In the genomic region with DNA sequence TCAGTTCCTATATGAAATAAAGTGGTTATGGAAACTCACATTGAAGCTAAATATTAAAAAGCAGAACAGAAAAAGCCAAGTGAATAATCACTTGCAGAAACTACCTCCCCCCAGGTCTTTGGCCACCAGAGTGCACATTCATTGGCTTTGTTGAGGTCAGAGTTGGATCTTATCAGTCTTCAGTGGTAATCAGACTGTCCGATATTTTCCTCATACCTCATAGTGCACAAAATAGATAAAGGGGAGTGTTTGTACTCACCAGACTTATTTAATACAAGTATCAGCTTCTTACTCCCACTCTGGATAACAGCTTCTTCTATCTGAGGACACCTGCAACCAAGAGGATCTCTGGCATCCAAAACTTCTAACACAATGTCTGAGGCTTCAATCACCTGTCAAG, we compare ENCODE assay signal across 21 mouse cellular contexts. TPM values are rescaled to one million over a fixed set of nuclear protein-coding genes. Genes with fewer than 3 reads are reported as not detected.
DNase-seq lines count a peak whose midpoint lies in the region; ATAC-seq and TF ChIP-seq lines count a peak whose summit lies in the region.
"Had no signal": no experiment of that assay in that cellular context is flagged by ENCODE, and none has a peak within 500 bp of the region (broad histone marks: within the 10 kb centered on the region; RNA-seq: fewer than 3 reads in every experiment).

No protein-coding gene starts in this region.

- H3K4me3 ChIP-seq in liver, embryonic 11.5 days (ENCODE audit: low read depth, low read length): peak overlapping the region; percentile 60
- H3K4me3 ChIP-seq in ES-Bruce4 (ENCODE audit: low read depth, low read length): no peak overlapping the region
- H3K4me3 ChIP-seq in liver, embryonic 12.5 days: peak overlapping the region; percentile 79; the same call in 1 of the 2 replicates
- H3K4me3 ChIP-seq in liver, embryonic 16.5 days (ENCODE audit: low read depth, low read length): no peak overlapping the region
- H3K4me3 ChIP-seq: embryonic facial prominence, embryonic 12.5 days; forebrain, embryonic 13.5 days; gastrocnemius, adult 2 months; heart, embryonic 12.5 days; hindbrain, embryonic 10.5 days; hindbrain, embryonic 15.5 days had no signal

- H3K9ac ChIP-seq in liver, embryonic 11.5 days (ENCODE audit: low read depth, low read length): peak overlapping the region; percentile 81; the same call in 1 of the 2 replicates
- peak overlapping the region; percentile 98 for H3K9ac ChIP-seq in ES-Bruce4 (ENCODE audit: low read depth, poor library complexity, severe bottlenecking)
- peak overlapping the region; percentile 89; the same call in 1 of the 2 replicates for H3K9ac ChIP-seq in liver, embryonic 12.5 days
- no peak overlapping the region for H3K9ac ChIP-seq in liver, embryonic 16.5 days (ENCODE audit: low read depth, low read length)
- H3K9ac ChIP-seq: embryonic facial prominence, embryonic 12.5 days; forebrain, embryonic 13.5 days; forebrain, postnatal 0 days; heart, embryonic 12.5 days; hindbrain, embryonic 15.5 days had no signal

- no peak for DNase-seq in liver, embryonic 11.5 days (ENCODE audit: low spot score)
- no peak for DNase-seq in liver
- DNase-seq in cerebellum, postnatal 4 days (ENCODE audit: low spot score in 2 of 2): no peak
- DNase-seq in spleen, adult 12 weeks (ENCODE audit: low spot score): no peak
- no peak for DNase-seq in kidney, adult 18-20 months
- DNase-seq: adrenal gland, adult 2 months; adrenal gland, postnatal 25 days; cerebellum, adult 2 months; cerebellum, postnatal 10 days; embryo, embryonic 11 days; forebrain, postnatal 0 days; gastrocnemius, adult 2 months; gastrocnemius, postnatal 25 days had no signal

- TF ChIP-seq EP300 in ES-Bruce4 (IDR thresholded peaks at IDR 0.05; ENCODE audit: insufficient read depth, low read depth, low read length): no peak

- H3K27ac ChIP-seq in liver, embryonic 11.5 days (ENCODE audit: low read depth, low read length): peak overlapping the region; percentile 45; the same call in 1 of the 2 replicates
- no peak overlapping the region for H3K27ac ChIP-seq in ES-Bruce4 (ENCODE audit: insufficient read depth, low read length)
- peak overlapping the region; percentile 99 for H3K27ac ChIP-seq in liver, embryonic 12.5 days
- H3K27ac ChIP-seq in liver, embryonic 16.5 days (ENCODE audit: low read length): peak overlapping the region; percentile 3; the same call in 1 of the 2 replicates
- H3K27ac ChIP-seq: embryonic facial prominence, embryonic 12.5 days; forebrain, embryonic 13.5 days; gastrocnemius, adult 2 months; hindbrain, embryonic 10.5 days; hindbrain, embryonic 15.5 days had no signal

- H3K4me2 ChIP-seq in liver, embryonic 11.5 days: peak overlapping the region; percentile 91
- H3K4me2 ChIP-seq in liver, embryonic 12.5 days: peak overlapping the region; percentile 95
- H3K4me2 ChIP-seq in liver, embryonic 16.5 days (ENCODE audit: low read depth, low read length): peak overlapping the region; percentile 90
- H3K4me2 ChIP-seq: embryonic facial prominence, embryonic 12.5 days; forebrain, embryonic 13.5 days; heart, embryonic 12.5 days; hindbrain, embryonic 15.5 days had no signal

- TF ChIP-seq CTCF in ES-Bruce4 (IDR thresholded peaks at IDR 0.05; ENCODE audit: low read depth, low read length): no peak

- ATAC-seq in liver, embryonic 11.5 days (replicated peaks; ENCODE audit: low FRiP score): no peak
- ATAC-seq in liver, embryonic 12.5 days: no peak
- ATAC-seq in liver, embryonic 16.5 days (ENCODE audit: low read depth): no peak
- ATAC-seq: forebrain, embryonic 13.5 days; forebrain, postnatal 0 days had no signal

- H3K9me3 ChIP-seq in liver, embryonic 11.5 days (ENCODE audit: control insufficient read depth, low read length): no peaks in the 10 kb centered on the region
- no peaks in the 10 kb centered on the region; the same call in 1 of the 2 replicates for H3K9me3 ChIP-seq in ES-Bruce4 (replicated peaks; ENCODE audit: control insufficient read depth, insufficient read depth, low read length, poor library complexity, severe bottlenecking)
- H3K9me3 ChIP-seq in liver, embryonic 12.5 days (replicated peaks): no peaks in the 10 kb centered on the region
- H3K9me3 ChIP-seq in liver, embryonic 16.5 days (replicated peaks; ENCODE audit: control insufficient read depth, low read length): no peaks in the 10 kb centered on the region
- H3K9me3 ChIP-seq: embryonic facial prominence, embryonic 12.5 days; forebrain, embryonic 13.5 days; heart, embryonic 12.5 days; hindbrain, embryonic 10.5 days; hindbrain, embryonic 15.5 days had no signal

- peaks cover 22% of the 10 kb centered on the region for H3K4me1 ChIP-seq in liver, embryonic 11.5 days (replicated peaks; ENCODE audit: control insufficient read depth, insufficient read depth, low read length)
- peaks cover 1% of the 10 kb centered on the region for H3K4me1 ChIP-seq in ES-Bruce4 (ENCODE audit: control insufficient read depth, insufficient read depth, low read length)
- H3K4me1 ChIP-seq in liver, embryonic 12.5 days: peaks cover 37% of the 10 kb centered on the region
- H3K4me1 ChIP-seq in liver, embryonic 16.5 days (ENCODE audit: control insufficient read depth, low read depth, low read length): peaks cover 34% of the 10 kb centered on the region

- WGBS in liver, embryonic 11.5 days: 24% methylated on average over 1 of the region's 1 CpGs
- 30% methylated on average over 1 of the region's 1 CpGs for whole genome bisulfite sequencing in liver, embryonic 12.5 days (ENCODE audit: insufficient replicate concordance)
- 26% methylated on average over 1 of the region's 1 CpGs for WGBS in liver, embryonic 16.5 days (ENCODE audit: insufficient replicate concordance)

- H3K27me3 ChIP-seq in liver, embryonic 11.5 days (replicated peaks; ENCODE audit: control insufficient read depth, insufficient read depth, low read length): no peaks in the 10 kb centered on the region
- H3K27me3 ChIP-seq in ES-Bruce4 (ENCODE audit: control insufficient read depth, insufficient read depth, low read length, poor library complexity, severe bottlenecking): no peaks in the 10 kb centered on the region
- H3K27me3 ChIP-seq in liver, embryonic 12.5 days (replicated peaks): no peaks in the 10 kb centered on the region
- no peaks in the 10 kb centered on the region for H3K27me3 ChIP-seq in liver, embryonic 16.5 days (ENCODE audit: control insufficient read depth, insufficient read depth, low read depth, low read length)
- H3K27me3 ChIP-seq: embryonic facial prominence, embryonic 12.5 days; forebrain, embryonic 13.5 days; heart, embryonic 12.5 days; hindbrain, embryonic 15.5 days had no signal

- TF ChIP-seq POLR2A in ES-Bruce4 (IDR thresholded peaks at IDR 0.05; ENCODE audit: insufficient read depth, low read length): no peak

- peaks cover 62% of the 10 kb centered on the region for H3K36me3 ChIP-seq in liver, embryonic 11.5 days (ENCODE audit: control insufficient read depth, insufficient read depth, low read length)
- peaks cover 70% of the 10 kb centered on the region for H3K36me3 ChIP-seq in ES-Bruce4 (ENCODE audit: control insufficient read depth, insufficient read depth, low read length, poor library complexity, severe bottlenecking)
- peaks cover 68% of the 10 kb centered on the region for H3K36me3 ChIP-seq in liver, embryonic 12.5 days
- H3K36me3 ChIP-seq in liver, embryonic 16.5 days (ENCODE audit: control insufficient read depth, insufficient read depth): peaks cover 39% of the 10 kb centered on the region

RNA-seq across cellular contexts. Expression of a gene that starts 2.9 kb away (rescaled TPM):
- polyA plus RNA-seq in liver, embryonic 11.5 days (2014; fragmentation: Nextera tagmentation; extraction: Ambion mirVana): 72.8 and 73.0 TPM in 2 replicates
- 84.5 and 86.9 TPM in 2 replicates for polyA plus RNA-seq in ES-Bruce4 (2011; ENCODE audit: insufficient read depth, insufficient read length, low read depth, missing spikeins)
- polyA plus RNA-seq in liver, embryonic 12.5 days (2016; fragmentation: Nextera tagmentation; extraction: Ambion mirVana): 94.9 and 95.8 TPM in 2 replicates
- polyA plus RNA-seq in liver, embryonic 16.5 days (2015; fragmentation: Nextera tagmentation; extraction: Ambion mirVana): 50.6 and 52.9 TPM in 2 replicates

RNA-seq across cellular contexts. Expression of a gene that starts 2.9 kb away (rescaled TPM):
- 265 and 268 TPM in 2 replicates for polyA plus RNA-seq in liver, embryonic 11.5 days (2014; fragmentation: Nextera tagmentation; extraction: Ambion mirVana)
- 380 and 391 TPM in 2 replicates for polyA plus RNA-seq in ES-Bruce4 (2011; ENCODE audit: insufficient read depth, insufficient read length, low read depth, missing spikeins)
- 156 and 166 TPM in 2 replicates for polyA plus RNA-seq in liver, embryonic 12.5 days (2016; fragmentation: Nextera tagmentation; extraction: Ambion mirVana)
- polyA plus RNA-seq in liver, embryonic 16.5 days (2015; fragmentation: Nextera tagmentation; extraction: Ambion mirVana): 54.8 and 60.1 TPM in 2 replicates

RNA-seq across cellular contexts. Expression of a gene that starts 14.6 kb away (rescaled TPM):
- polyA plus RNA-seq in liver, embryonic 11.5 days (2014; fragmentation: Nextera tagmentation; extraction: Ambion mirVana): 309 and 326 TPM in 2 replicates
- polyA plus RNA-seq in ES-Bruce4 (2011; ENCODE audit: insufficient read depth, insufficient read length, low read depth, missing spikeins): 126 and 132 TPM in 2 replicates
- 296 and 308 TPM in 2 replicates for polyA plus RNA-seq in liver, embryonic 12.5 days (2016; fragmentation: Nextera tagmentation; extraction: Ambion mirVana)
- 259 and 284 TPM in 2 replicates for polyA plus RNA-seq in liver, embryonic 16.5 days (2015; fragmentation: Nextera tagmentation; extraction: Ambion mirVana)

RNA-seq across cellular contexts. Expression of a gene that starts 14.9 kb away (rescaled TPM):
- polyA plus RNA-seq in liver, embryonic 11.5 days (2014; fragmentation: Nextera tagmentation; extraction: Ambion mirVana): 33.7 and 41.6 TPM in 2 replicates
- 29.1 and 36.4 TPM in 2 replicates for polyA plus RNA-seq in ES-Bruce4 (2011; ENCODE audit: insufficient read depth, insufficient read length, low read depth, missing spikeins)
- 23.5 and 23.9 TPM in 2 replicates for polyA plus RNA-seq in liver, embryonic 12.5 days (2016; fragmentation: Nextera tagmentation; extraction: Ambion mirVana)
- 14.6 and 16.0 TPM in 2 replicates for polyA plus RNA-seq in liver, embryonic 16.5 days (2015; fragmentation: Nextera tagmentation; extraction: Ambion mirVana)

Comparison
In these comparisons a context has a peak if more than half of its experiments do, and no peak if none do; other contexts are left out.
1. H3K4me3 ChIP-seq: peak in liver, embryonic 11.5 days (single experiment) and liver, embryonic 12.5 days (single experiment); none in ES-Bruce4 (single experiment) and liver, embryonic 16.5 days (single experiment).
2. Peak in every context shown above with its lines, with median percentiles within 50 percentile points of each other: H3K4me2 ChIP-seq.